Mouse (Mus musculus) adrenal gland (tissue): ENCODE results near the gene Pax5.

Experiments used
- intact Hi-C: fragments of 180-260 bp; cut with DNase I; formaldehyde crosslinking; loops from one replicate; pipeline ENCODE4 v1.15.1; 2025

Gene Pax5

GRCm38 (mm10) chr4:44668574-44668973 lies 41.7 kb downstream of the Pax5 start:
- intact Hi-C loops: loop anchor here (5.0 kb wide), 1 partner anchor 91 kb away; no protein-coding TSS in a partner anchor

GRCm38 (mm10) chr4:44668172-44668571 lies 42.1 kb downstream of the Pax5 start:
- intact Hi-C loops: loop anchor here (5.0 kb wide), 1 partner anchor 91 kb away; no protein-coding TSS in a partner anchor

GRCm38 (mm10) chr4:44667369-44667768 lies 42.9 kb downstream of the Pax5 start:
- intact Hi-C loops: loop anchor here (5.0 kb wide), 1 partner anchor 90 kb away; no protein-coding TSS in a partner anchor

GRCm38 (mm10) chr4:44664767-44665056 lies 45.6 kb downstream of the Pax5 start:
- intact Hi-C loops: loop anchor here (5.0 kb wide), 1 partner anchor 87 kb away; no protein-coding TSS in a partner anchor

GRCm38 (mm10) chr4:44664004-44664766 lies 46.1 kb downstream of the Pax5 start:
- intact Hi-C loops: no loop called here

- intact Hi-C loops: no loop called here
Observed at GRCm38 (mm10) chr4:44663489-44663888, 46.8 kb downstream of the Pax5 start.

GRCm38 (mm10) chr4:44645181-44645580 lies 65.1 kb downstream of the Pax5 start:
- intact Hi-C loops: no loop called here

- intact Hi-C loops: no loop called here
Observed at GRCm38 (mm10) chr4:44641831-44642587, 68.3 kb downstream of the Pax5 start.

- intact Hi-C loops: no loop called here
Observed at GRCm38 (mm10) chr4:44635618-44636017, 74.7 kb downstream of the Pax5 start.

- intact Hi-C loops: no loop called here
Observed at GRCm38 (mm10) chr4:44633694-44634524, 76.4 kb downstream of the Pax5 start.

- intact Hi-C loops: no loop called here
Observed at GRCm38 (mm10) chr4:44630059-44630458, 80.2 kb downstream of the Pax5 start.

- intact Hi-C loops: no loop called here
Observed at GRCm38 (mm10) chr4:44627890-44628289, 82.4 kb downstream of the Pax5 start.

- intact Hi-C loops: no loop called here
Observed at GRCm38 (mm10) chr4:44625108-44625424, 85.2 kb downstream of the Pax5 start.

- intact Hi-C loops: no loop called here
Observed at GRCm38 (mm10) chr4:44624232-44625107, 85.8 kb downstream of the Pax5 start.

- intact Hi-C loops: no loop called here
Observed at GRCm38 (mm10) chr4:44623435-44623727, 86.9 kb downstream of the Pax5 start.

GRCm38 (mm10) chr4:44622682-44623434 lies 87.4 kb downstream of the Pax5 start:
- intact Hi-C loops: no loop called here

- intact Hi-C loops: no loop called here
Observed at GRCm38 (mm10) chr4:44620241-44620640, 90.0 kb downstream of the Pax5 start.

- intact Hi-C loops: no loop called here
Observed at GRCm38 (mm10) chr4:44614066-44614667, 96.1 kb downstream of the Pax5 start.

GRCm38 (mm10) chr4:44612392-44612791 lies 97.9 kb downstream of the Pax5 start:
- intact Hi-C loops: no loop called here

GRCm38 (mm10) chr4:44605453-44605852 lies 104.8 kb downstream of the Pax5 start:
- intact Hi-C loops: no loop called here
